Comparison of ENCODE assay signal across 29 mouse cellular contexts in the genomic region with DNA sequence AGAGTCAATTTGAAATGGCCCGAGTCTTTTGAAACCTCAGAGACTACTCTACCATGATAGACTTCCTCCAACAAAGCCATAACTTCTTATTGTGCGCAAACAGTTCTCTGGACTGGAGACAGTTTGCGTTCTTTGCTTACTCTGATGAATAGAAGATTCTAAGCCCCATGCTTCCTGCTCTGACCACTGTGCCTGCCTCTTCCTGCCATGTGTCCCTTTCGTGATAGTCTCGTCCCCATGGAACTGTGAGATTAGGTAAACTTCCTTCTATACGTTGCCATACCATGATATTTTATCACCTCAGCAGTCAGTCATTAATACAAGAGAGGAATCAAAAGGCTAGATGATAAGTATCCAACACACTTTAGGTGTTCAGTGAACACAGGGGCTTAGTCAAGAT. TPM values are rescaled to one million over a fixed set of nuclear protein-coding genes. Genes with fewer than 3 reads are reported as not detected.
A peak's percentile ranks its signal among the peaks of the same experiment; 100 is the strongest.
DNase-seq lines count a peak whose midpoint lies in the region; ATAC-seq and TF ChIP-seq lines count a peak whose summit lies in the region.
"Had no signal": no experiment of that assay in that cellular context is flagged by ENCODE, and none has a peak within 500 bp of the region (broad histone marks: within the 10 kb centered on the region; RNA-seq: fewer than 3 reads in every experiment).

No protein-coding gene starts in this region.

- no peaks in the 10 kb centered on the region for H3K36me3 ChIP-seq in liver, embryonic 12.5 days
- H3K36me3 ChIP-seq in forebrain, embryonic 11.5 days (ENCODE audit: control insufficient read depth, insufficient read depth, low read length) = no peaks in the 10 kb centered on the region
- H3K36me3 ChIP-seq: embryonic facial prominence, embryonic 10.5 days; G1E; heart, embryonic 15.5 days; hindbrain, embryonic 13.5 days; midbrain, embryonic 15.5 days; neural tube, embryonic 13.5 days had no signal

- no peak for ATAC-seq in liver, embryonic 12.5 days
- 0 out of 2 replicates have a peak, but pooled peaks have one; percentile 2 for ATAC-seq in megakaryocyte progenitor cell, adult 5-6 weeks (replicated peaks; ENCODE audit: poor library complexity)
- ATAC-seq in forebrain, embryonic 11.5 days (replicated peaks; ENCODE audit: low FRiP score) = no peak
- ATAC-seq: forebrain, postnatal 0 days; midbrain, embryonic 15.5 days had no signal

- H3K27me3 ChIP-seq in liver, embryonic 12.5 days (replicated peaks) = no peaks in the 10 kb centered on the region
- H3K27me3 ChIP-seq in forebrain, embryonic 11.5 days (ENCODE audit: control insufficient read depth, insufficient read depth, low read length) = no peaks in the 10 kb centered on the region
- H3K27me3 ChIP-seq: heart, embryonic 15.5 days; hindbrain, embryonic 13.5 days; midbrain, embryonic 15.5 days; neural tube, embryonic 13.5 days had no signal

- H3K4me3 ChIP-seq in liver, embryonic 12.5 days = no peak overlapping the region
- H3K4me3 ChIP-seq in bone marrow macrophage, adult 2 months (ENCODE audit: insufficient read depth, low read length) = peak overlapping the region; percentile 22
- H3K4me3 ChIP-seq in forebrain, embryonic 11.5 days (ENCODE audit: low read depth, low read length) = no peak overlapping the region
- H3K4me3 ChIP-seq: embryonic facial prominence, embryonic 10.5 days; heart, embryonic 15.5 days; hindbrain, embryonic 13.5 days; midbrain, embryonic 15.5 days; myocyte; neural tube, embryonic 13.5 days had no signal

- no peak for DNase-seq in liver
- peak; percentile 70 for DNase-seq in 416B (ENCODE audit: low read depth)
- DNase-seq in forebrain, embryonic 11.5 days (ENCODE audit: low spot score) = no peak
- DNase-seq in gastrocnemius, postnatal 4 days (ENCODE audit: low spot score in 2 of 2) = no peak
- DNase-seq: cerebellum, adult 9-11 months; forebrain, postnatal 0 days; gastrocnemius, postnatal 25 days; layer of hippocampus, adult 9-11 months had no signal

- TF ChIP-seq CTCF in bone marrow macrophage, adult 2 months (IDR thresholded peaks at IDR 0.05; ENCODE audit: low read depth, low read length) = no peak

- H3K4me1 ChIP-seq in liver, embryonic 12.5 days = 0 out of 2 replicates have a peak, but pooled peaks cover 7% of the 10 kb centered on the region
- H3K4me1 ChIP-seq in bone marrow macrophage, adult 2 months (ENCODE audit: control insufficient read depth, insufficient read depth, low read length) = peaks cover 18% of the 10 kb centered on the region
- H3K4me1 ChIP-seq in forebrain, embryonic 11.5 days (replicated peaks; ENCODE audit: control insufficient read depth, insufficient read depth, low read length) = no peaks in the 10 kb centered on the region
- H3K4me1 ChIP-seq: embryonic facial prominence, embryonic 10.5 days; heart, embryonic 15.5 days; hindbrain, embryonic 13.5 days; midbrain, embryonic 15.5 days; neural tube, embryonic 13.5 days had no signal

- WGBS in liver, embryonic 12.5 days (ENCODE audit: insufficient replicate concordance) = 31% methylated on average over 6 of the region's 6 CpGs
- WGBS in forebrain, embryonic 11.5 days = 81% methylated on average over 6 of the region's 6 CpGs

- H3K27ac ChIP-seq in liver, embryonic 12.5 days = 0 out of 2 replicates have a peak overlapping the region, but pooled peaks have one; percentile 16
- peak overlapping the region; percentile 83 for H3K27ac ChIP-seq in bone marrow macrophage, adult 2 months (ENCODE audit: insufficient read depth, low read depth, low read length)
- H3K27ac ChIP-seq in forebrain, embryonic 11.5 days (ENCODE audit: low read depth, low read length) = no peak overlapping the region
- H3K27ac ChIP-seq: embryonic facial prominence, embryonic 10.5 days; heart, embryonic 15.5 days; hindbrain, embryonic 13.5 days; midbrain, embryonic 15.5 days; neural tube, embryonic 13.5 days; stomach, postnatal 0 days had no signal

- H3K9me3 ChIP-seq in liver, embryonic 12.5 days (replicated peaks) = no peaks in the 10 kb centered on the region
- H3K9me3 ChIP-seq in forebrain, embryonic 11.5 days (ENCODE audit: control insufficient read depth, low read length) = no peaks in the 10 kb centered on the region
- H3K9me3 ChIP-seq: embryonic facial prominence, embryonic 10.5 days; G1E; heart, embryonic 15.5 days; hindbrain, embryonic 13.5 days; midbrain, embryonic 15.5 days; neural tube, embryonic 13.5 days had no signal

- no peak overlapping the region for H3K9ac ChIP-seq in liver, embryonic 12.5 days
- H3K9ac ChIP-seq in forebrain, embryonic 11.5 days (ENCODE audit: low read length) = no peak overlapping the region
- H3K9ac ChIP-seq: forebrain, postnatal 0 days; heart, embryonic 15.5 days; hindbrain, embryonic 13.5 days; midbrain, embryonic 15.5 days; neural tube, embryonic 13.5 days had no signal

- peak overlapping the region; percentile 22; the same call in 1 of the 2 replicates for H3K4me2 ChIP-seq in liver, embryonic 12.5 days
- no peak overlapping the region for H3K4me2 ChIP-seq in forebrain, embryonic 11.5 days (ENCODE audit: low read depth, low read length, severe bottlenecking)
- H3K4me2 ChIP-seq: heart, embryonic 15.5 days; hindbrain, embryonic 13.5 days; midbrain, embryonic 15.5 days; neural tube, embryonic 13.5 days had no signal

- no peak for TF ChIP-seq POLR2A in bone marrow macrophage, adult 2 months (IDR thresholded peaks at IDR 0.05; ENCODE audit: borderline replicate concordance, low read depth, low read length)

RNA-seq across cellular contexts. Expression of a gene that starts 4.5 kb away (rescaled TPM):
- polyA plus RNA-seq in liver, embryonic 12.5 days (2016; fragmentation: Nextera tagmentation; extraction: Ambion mirVana) = 38.0 and 38.7 TPM in 2 replicates
- 60.5 and 64.8 TPM in 2 replicates for polyA plus RNA-seq in bone marrow macrophage, adult 2 months (2012; ENCODE audit: insufficient read depth, insufficient read length, missing spikeins)
- total RNA-seq in megakaryocyte progenitor cell, adult 5-6 weeks (2015) = 48.8 and 49.8 TPM in 2 replicates
- 70.2 and 85.6 TPM in 2 replicates for total RNA-seq in megakaryocyte progenitor cell, adult 5-6 weeks (2017)
- 136 and 144 TPM in 2 replicates for polyA plus RNA-seq in forebrain, embryonic 11.5 days (2014; fragmentation: Nextera tagmentation; extraction: Ambion mirVana)
- 10 to 100 TPM; 81.9 to 94.2 TPM for total RNA-seq in gastrocnemius, postnatal 4 days (2021)

RNA-seq across cellular contexts. Expression of a gene that starts 5.1 kb away (rescaled TPM):
- polyA plus RNA-seq in liver, embryonic 12.5 days (2016; fragmentation: Nextera tagmentation; extraction: Ambion mirVana) = 0.29 and 0.43 TPM in 2 replicates
- not detected in 2 replicates for polyA plus RNA-seq in bone marrow macrophage, adult 2 months (2012; ENCODE audit: insufficient read depth, insufficient read length, missing spikeins)
- total RNA-seq in megakaryocyte progenitor cell, adult 5-6 weeks (2015) = 0.56 TPM in 1 of 2 replicates, not detected in the other
- 1.2 and 1.5 TPM in 2 replicates for total RNA-seq in megakaryocyte progenitor cell, adult 5-6 weeks (2017)
- 0.81 and 1.3 TPM in 2 replicates for polyA plus RNA-seq in forebrain, embryonic 11.5 days (2014; fragmentation: Nextera tagmentation; extraction: Ambion mirVana)
- under 1 TPM in 1 of 2 experiments, not detected in 1; 0.98 TPM for total RNA-seq in gastrocnemius, postnatal 4 days (2021)

RNA-seq across cellular contexts. Expression of a gene that starts 27.9 kb away (rescaled TPM):
- not detected in 2 replicates for polyA plus RNA-seq in liver, embryonic 12.5 days (2016; fragmentation: Nextera tagmentation; extraction: Ambion mirVana)
- polyA plus RNA-seq in bone marrow macrophage, adult 2 months (2012; ENCODE audit: insufficient read depth, insufficient read length, missing spikeins) = not detected in 2 replicates
- total RNA-seq in megakaryocyte progenitor cell, adult 5-6 weeks (2015) = not detected in 2 replicates
- total RNA-seq in megakaryocyte progenitor cell, adult 5-6 weeks (2017) = not detected in 2 replicates
- not detected in 2 replicates for polyA plus RNA-seq in forebrain, embryonic 11.5 days (2014; fragmentation: Nextera tagmentation; extraction: Ambion mirVana)
- not detected for total RNA-seq in gastrocnemius, postnatal 4 days (2021)
- total RNA-seq: adrenal gland, adult 2 months; forebrain, postnatal 0 days; G1E; gastrocnemius, postnatal 25 days; heart, adult 8-10 months; heart, postnatal 36 days; left cerebral cortex, adult 18-20 months; left cerebral cortex, postnatal 25 days had no signal
- polyA plus RNA-seq: adrenal gland, adult 2 months; cortical plate, adult 2 months; embryonic facial prominence, embryonic 10.5 days; forebrain, postnatal 0 days; G1E; heart, embryonic 15.5 days; hindbrain, embryonic 13.5 days; kidney, embryonic 16.5 days; limb, embryonic 14.5 days; lung, embryonic 16.5 days; midbrain, embryonic 15.5 days; myocyte; neural tube, embryonic 13.5 days; stomach, postnatal 0 days; thymus, adult 2 months had no signal

RNA-seq across cellular contexts. Expression of a gene that starts 33.2 kb away (rescaled TPM):
- not detected in 2 replicates for polyA plus RNA-seq in liver, embryonic 12.5 days (2016; fragmentation: Nextera tagmentation; extraction: Ambion mirVana)
- polyA plus RNA-seq in bone marrow macrophage, adult 2 months (2012; ENCODE audit: insufficient read depth, insufficient read length, missing spikeins) = not detected in 2 replicates
- total RNA-seq in megakaryocyte progenitor cell, adult 5-6 weeks (2015) = not detected in 2 replicates
- 0.67 and 0.68 TPM in 2 replicates for total RNA-seq in megakaryocyte progenitor cell, adult 5-6 weeks (2017)
- 0.19 TPM in 1 of 2 replicates, not detected in the other for polyA plus RNA-seq in forebrain, embryonic 11.5 days (2014; fragmentation: Nextera tagmentation; extraction: Ambion mirVana)
- total RNA-seq in gastrocnemius, postnatal 4 days (2021) = not detected
- total RNA-seq: adrenal gland, adult 2 months; forebrain, postnatal 0 days; G1E; gastrocnemius, postnatal 25 days; heart, adult 8-10 months; heart, postnatal 36 days; left cerebral cortex, adult 18-20 months; left cerebral cortex, postnatal 25 days had no signal
- polyA plus RNA-seq: adrenal gland, adult 2 months; cortical plate, adult 2 months; forebrain, postnatal 0 days; G1E; midbrain, embryonic 15.5 days; myocyte; neural tube, embryonic 13.5 days had no signal

RNA-seq across cellular contexts. Expression of a gene that starts 35.6 kb away (rescaled TPM):
- polyA plus RNA-seq in liver, embryonic 12.5 days (2016; fragmentation: Nextera tagmentation; extraction: Ambion mirVana) = not detected in 2 replicates
- not detected in 2 replicates for polyA plus RNA-seq in bone marrow macrophage, adult 2 months (2012; ENCODE audit: insufficient read depth, insufficient read length, missing spikeins)
- not detected in 2 replicates for total RNA-seq in megakaryocyte progenitor cell, adult 5-6 weeks (2015)
- total RNA-seq in megakaryocyte progenitor cell, adult 5-6 weeks (2017) = not detected in 2 replicates
- polyA plus RNA-seq in forebrain, embryonic 11.5 days (2014; fragmentation: Nextera tagmentation; extraction: Ambion mirVana) = not detected in 2 replicates
- not detected for total RNA-seq in gastrocnemius, postnatal 4 days (2021)
- total RNA-seq: adrenal gland, adult 2 months; forebrain, postnatal 0 days; G1E; gastrocnemius, postnatal 25 days; heart, adult 8-10 months; heart, postnatal 36 days; left cerebral cortex, adult 18-20 months; left cerebral cortex, postnatal 25 days had no signal
- polyA plus RNA-seq: adrenal gland, adult 2 months; cortical plate, adult 2 months; embryonic facial prominence, embryonic 10.5 days; forebrain, postnatal 0 days; G1E; heart, embryonic 15.5 days; hindbrain, embryonic 13.5 days; kidney, embryonic 16.5 days; limb, embryonic 14.5 days; lung, embryonic 16.5 days; midbrain, embryonic 15.5 days; myocyte; neural tube, embryonic 13.5 days; stomach, postnatal 0 days; thymus, adult 2 months had no signal
